8 mouse cellular contexts compared by ENCODE assay signal in genomic region chr16:18877386-18878090, GRCm38 (mm10). TPM values are rescaled to one million over a fixed set of nuclear protein-coding genes. Genes with fewer than 3 reads are reported as not detected.
DNase-seq lines count a peak whose midpoint lies in the region; ATAC-seq lines count a peak whose summit lies in the region.

No protein-coding gene starts in this region.

- DNase-seq in heart, adult 18-20 months: peak; percentile 40 to 42
- no peak for DNase-seq in heart, adult 11 months
- peak; percentile 79 for DNase-seq in embryo, embryonic 11 days
- DNase-seq in gastrocnemius, postnatal 36 days: peak; percentile 15 to 34
- DNase-seq in limb, embryonic 10.5 days (ENCODE audit: low spot score): peak; percentile 76
- DNase-seq in midbrain, embryonic 11.5 days (ENCODE audit: low spot score, missing footprints): peak; percentile 97
- peak; percentile 21 for DNase-seq in skeletal muscle tissue, adult 2 months (ENCODE audit: low read depth, low spot score)

- under 1% methylated on average over 43 of the region's 43 CpGs for WGBS in intestine, embryonic 16.5 days
- WGBS in limb, embryonic 10.5 days: under 1% methylated on average over 43 of the region's 43 CpGs
- under 1% methylated on average over 41 of the region's 43 CpGs for WGBS in midbrain, embryonic 11.5 days

- peak overlapping the region; percentile 94 for H3K27ac ChIP-seq in intestine, embryonic 16.5 days (ENCODE audit: low read length)
- peak overlapping the region; percentile 97 for H3K27ac ChIP-seq in limb, embryonic 10.5 days
- H3K27ac ChIP-seq in midbrain, embryonic 11.5 days (ENCODE audit: low read depth, low read length): peak overlapping the region; percentile 91

- intact Hi-C loops in gastrocnemius, postnatal 36 days (cut with DNase I): no loop called here

- ATAC-seq in intestine, embryonic 16.5 days: peak; percentile 55
- peak; percentile 45 for ATAC-seq in midbrain, embryonic 11.5 days (ENCODE audit: low FRiP score)

- peak overlapping the region; percentile 89 for H3K9ac ChIP-seq in intestine, embryonic 16.5 days (ENCODE audit: low read depth, low read length)
- peak overlapping the region; percentile 95 for H3K9ac ChIP-seq in midbrain, embryonic 11.5 days (ENCODE audit: low read length)

- H3K4me2 ChIP-seq in intestine, embryonic 16.5 days (ENCODE audit: low read depth, low read length): peak overlapping the region; percentile 62
- H3K4me2 ChIP-seq in midbrain, embryonic 11.5 days: peak overlapping the region; percentile 74

- no peaks in the 10 kb centered on the region for H3K9me3 ChIP-seq in intestine, embryonic 16.5 days (ENCODE audit: control insufficient read depth, low read length)
- no peaks in the 10 kb centered on the region for H3K9me3 ChIP-seq in limb, embryonic 10.5 days (replicated peaks)
- H3K9me3 ChIP-seq in midbrain, embryonic 11.5 days (ENCODE audit: control insufficient read depth, low read length): no peaks in the 10 kb centered on the region

- 0 out of 2 replicates have a peak, but pooled peaks cover 3% of the 10 kb centered on the region for H3K36me3 ChIP-seq in intestine, embryonic 16.5 days (ENCODE audit: control insufficient read depth, insufficient read depth, low read length)
- peaks cover 60% of the 10 kb centered on the region for H3K36me3 ChIP-seq in limb, embryonic 10.5 days
- H3K36me3 ChIP-seq in midbrain, embryonic 11.5 days (ENCODE audit: control insufficient read depth, insufficient read depth, low read length): peaks cover 6% of the 10 kb centered on the region; the same call in 1 of the 2 replicates

- 0 out of 2 replicates have a peak, but pooled peaks cover 6% of the 10 kb centered on the region for H3K4me1 ChIP-seq in intestine, embryonic 16.5 days (ENCODE audit: control insufficient read depth, insufficient read depth, low read length)
- H3K4me1 ChIP-seq in limb, embryonic 10.5 days: peaks cover 9% of the 10 kb centered on the region
- H3K4me1 ChIP-seq in midbrain, embryonic 11.5 days (ENCODE audit: control insufficient read depth, insufficient read depth, low read length): peaks cover 8% of the 10 kb centered on the region

- H3K27me3 ChIP-seq in intestine, embryonic 16.5 days (replicated peaks; ENCODE audit: control insufficient read depth, insufficient read depth, low read length): no peaks in the 10 kb centered on the region
- no peaks in the 10 kb centered on the region for H3K27me3 ChIP-seq in limb, embryonic 10.5 days (ENCODE audit: low read depth, poor library complexity, severe bottlenecking)
- no peaks in the 10 kb centered on the region for H3K27me3 ChIP-seq in midbrain, embryonic 11.5 days (ENCODE audit: control insufficient read depth, insufficient read depth, low read length)

- peak overlapping the region; percentile 94 for H3K4me3 ChIP-seq in intestine, embryonic 16.5 days (ENCODE audit: low read length)
- H3K4me3 ChIP-seq in limb, embryonic 10.5 days: peak overlapping the region; percentile 98
- peak overlapping the region; percentile 97 for H3K4me3 ChIP-seq in midbrain, embryonic 11.5 days (ENCODE audit: low read depth, low read length)

RNA-seq across cellular contexts. Expression of gene Hira, which starts 0.7 kb away (rescaled TPM):
- total RNA-seq in heart, adult 18-20 months (2021): 10 to 100 TPM; 19.2 to 21.6 TPM
- 10 to 100 TPM; 21.4 to 23.0 TPM for total RNA-seq in gastrocnemius, postnatal 36 days (2021)
- polyA plus RNA-seq in intestine, embryonic 16.5 days (2015; fragmentation: Nextera tagmentation; extraction: Ambion mirVana): 5.5 and 6.5 TPM in 2 replicates
- polyA plus RNA-seq in limb, embryonic 10.5 days (2016; fragmentation: Nextera tagmentation; extraction: Ambion mirVana): 23.3 and 25.6 TPM in 2 replicates
- 14.7 and 16.7 TPM in 2 replicates for polyA plus RNA-seq in midbrain, embryonic 11.5 days (2014; fragmentation: Nextera tagmentation; extraction: Ambion mirVana)

RNA-seq across cellular contexts. Expression of gene Mrpl40, which starts 0.9 kb away (rescaled TPM):
- total RNA-seq in heart, adult 18-20 months (2021): 10 to 100 TPM; 52.3 to 53.0 TPM
- total RNA-seq in gastrocnemius, postnatal 36 days (2021): 10 to 100 TPM; 42.7 to 43.1 TPM
- polyA plus RNA-seq in intestine, embryonic 16.5 days (2015; fragmentation: Nextera tagmentation; extraction: Ambion mirVana): 89.1 and 97.2 TPM in 2 replicates
- polyA plus RNA-seq in limb, embryonic 10.5 days (2016; fragmentation: Nextera tagmentation; extraction: Ambion mirVana): 129 and 146 TPM in 2 replicates
- 86.4 and 92.8 TPM in 2 replicates for polyA plus RNA-seq in midbrain, embryonic 11.5 days (2014; fragmentation: Nextera tagmentation; extraction: Ambion mirVana)

RNA-seq across cellular contexts. Expression of gene Gm28539, which starts 41.2 kb away (rescaled TPM):
- total RNA-seq in heart, adult 18-20 months (2021): 1 to 10 TPM in 1 of 2 experiments, not detected in 1; 1.9 TPM
- total RNA-seq in gastrocnemius, postnatal 36 days (2021): 1 to 10 TPM in 1 of 2 experiments, not detected in 1; 1.7 TPM
- polyA plus RNA-seq in intestine, embryonic 16.5 days (2015; fragmentation: Nextera tagmentation; extraction: Ambion mirVana): not detected in 2 replicates
- polyA plus RNA-seq in limb, embryonic 10.5 days (2016; fragmentation: Nextera tagmentation; extraction: Ambion mirVana): not detected in 2 replicates
- polyA plus RNA-seq in midbrain, embryonic 11.5 days (2014; fragmentation: Nextera tagmentation; extraction: Ambion mirVana): not detected in 2 replicates

RNA-seq across cellular contexts. Expression of gene 2510002D24Rik, which starts 41.2 kb away (rescaled TPM):
- 10 to 100 TPM; 26.0 to 30.1 TPM for total RNA-seq in heart, adult 18-20 months (2021)
- total RNA-seq in gastrocnemius, postnatal 36 days (2021): 10 to 100 TPM; 14.4 to 17.6 TPM
- 52.0 and 58.4 TPM in 2 replicates for polyA plus RNA-seq in intestine, embryonic 16.5 days (2015; fragmentation: Nextera tagmentation; extraction: Ambion mirVana)
- 35.9 and 39.8 TPM in 2 replicates for polyA plus RNA-seq in limb, embryonic 10.5 days (2016; fragmentation: Nextera tagmentation; extraction: Ambion mirVana)
- polyA plus RNA-seq in midbrain, embryonic 11.5 days (2014; fragmentation: Nextera tagmentation; extraction: Ambion mirVana): 16.1 TPM in 2 replicates
